Mouse (Mus musculus) midbrain, embryonic 12.5 days (tissue): ENCODE results near the gene Olfr699. TPM values are rescaled to one million over a fixed set of nuclear protein-coding genes. Genes with fewer than 3 reads are reported as not detected.
"Not testable (repeated sequence)": the region's sequence is repeated elsewhere in the genome, so short reads cannot be mapped to it uniquely, and the experiment has no call there.

ENCODE experiments used
- ATAC-seq: fragments of 200-750 bp; cut with Nextera tagmentation; 2 replicates; pipeline ENCODE4 v1.8.0; 2017; ENCODE audit warnings: low read depth, moderate TSS enrichment, moderate library complexity; ENCODE audit not compliant: low FRiP score
- H3K27ac ChIP-seq: fragments of 300-500 bp; sonication (generic); replicated peaks from 2 replicates; pipeline ENCODE4 v1.5.1; 2016; ENCODE audit warnings: mild to moderate bottlenecking
- H3K27me3 ChIP-seq: fragments of 300-500 bp; sonication (generic); 2 replicates; pipeline ENCODE4 v1.6.1; 2016; ENCODE audit warnings: mild to moderate bottlenecking
- H3K36me3 ChIP-seq: fragments of 300-500 bp; sonication (generic); 2 replicates; pipeline ENCODE4 v1.6.1; 2016
- H3K4me1 ChIP-seq: fragments of 300-500 bp; sonication (generic); 2 replicates; pipeline ENCODE4 v1.6.1; 2016
- H3K4me2 ChIP-seq: fragments of 300-500 bp; sonication (generic); replicated peaks from 2 replicates; pipeline ENCODE4 v1.6.1; 2016; ENCODE audit warnings: mild to moderate bottlenecking, moderate library complexity
- H3K4me3 ChIP-seq: fragments of 300-500 bp; sonication (generic); 2 replicates; pipeline ENCODE4 v1.5.1; 2016; ENCODE audit warnings: mild to moderate bottlenecking
- H3K9ac ChIP-seq: fragments of 300-500 bp; sonication (generic); replicated peaks from 2 replicates; pipeline ENCODE4 v1.6.1; 2016; ENCODE audit warnings: mild to moderate bottlenecking, moderate library complexity
- H3K9me3 ChIP-seq: fragments of 300-500 bp; sonication (generic); 2 replicates; pipeline ENCODE4 v1.6.1; 2016; ENCODE audit warnings: mild to moderate bottlenecking
- WGBS: fragments of 180-500 bp; shearing (Covaris S2); methylation state at CpG from one replicate; pipeline ENCODE4 v1.1.7; 2016; 5-methylcytosine and 5-hydroxymethylcytosine counted together
- polyA plus RNA-seq: library from polyadenylated mRNA; unstranded; fragments of >200 nt; fragmentation: Nextera tagmentation; extraction: Ambion mirVana; gene quantifications from 2 replicates; pipeline ENCODE4 v1.2.1, GENCODE M21; 2016

Olfr699 gene
- not detected in 2 replicates for polyA plus RNA-seq

DNA sequence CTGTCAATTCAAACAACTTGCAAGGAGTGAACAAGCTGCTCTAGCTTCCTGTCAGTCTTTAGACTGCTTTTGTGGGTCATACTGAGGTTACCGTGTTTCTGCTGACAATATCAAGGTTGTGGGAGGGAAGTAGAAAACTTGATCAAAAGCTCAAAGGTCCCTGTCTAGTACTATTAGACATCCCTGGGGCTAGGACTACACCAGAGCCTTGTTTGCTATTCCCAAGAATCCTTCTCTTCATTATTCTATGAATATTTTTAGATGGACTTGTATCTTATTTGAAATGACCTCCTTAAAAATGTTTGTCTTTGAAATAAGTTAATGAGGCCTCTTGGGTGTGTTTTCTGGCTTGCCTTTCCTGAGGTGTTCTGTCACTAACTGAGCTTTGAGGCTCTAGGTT is at the start of gene Olfr699:
Gene Olfr699, minus strand, starts transcription at position 101 of the 400 bp plus-strand sequence.
- ATAC-seq: no peak
- Histone ChIP-seq H3K27ac (no peak within 1 kb of the TSS), H3K4me2 (no peak within 1 kb of the TSS), H3K36me3 (no peaks in the 10 kb centered on the region), H3K4me3 (no peak within 1 kb of the TSS), H3K4me1 (no peaks in the 10 kb centered on the region), H3K9me3 (no peaks in the 10 kb centered on the region), H3K9ac (no peak within 1 kb of the TSS), H3K27me3 (no peaks in the 10 kb centered on the region)
- 95% methylated on average over 1 of the region's 1 CpGs for WGBS

DNA sequence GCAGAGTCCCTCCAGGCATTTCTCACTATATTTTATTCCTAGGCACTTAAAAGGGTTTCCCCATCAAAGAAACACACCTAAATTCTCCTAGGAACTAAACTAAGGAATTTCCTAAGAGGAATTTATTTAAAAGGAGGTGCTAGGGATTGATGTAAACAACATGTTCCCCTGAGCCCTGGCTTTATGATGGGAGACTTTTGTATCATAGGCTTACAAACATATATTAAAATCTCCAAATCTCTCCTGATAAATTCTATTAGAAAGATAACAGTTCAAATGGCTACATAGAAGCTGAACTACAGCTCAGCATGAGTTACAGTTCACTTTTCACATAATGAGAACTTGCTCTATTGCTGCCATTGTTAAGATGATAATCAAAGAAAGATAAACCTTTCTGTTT is 40.8 kb upstream of the Olfr699 start, which contains the start of gene Olfr702:
Gene Olfr702, minus strand, starts transcription at position 101 of the 400 bp plus-strand sequence.
- Histone ChIP-seq H3K9me3 (no peaks in the 10 kb centered on the region), H3K4me3 (no peak within 1 kb of the TSS), H3K27ac (no peak within 1 kb of the TSS), H3K9ac (no peak within 1 kb of the TSS), H3K4me1 (no peaks in the 10 kb centered on the region), H3K27me3 (no peaks in the 10 kb centered on the region), H3K36me3 (no peaks in the 10 kb centered on the region), H3K4me2 (no peak within 1 kb of the TSS)
- ATAC-seq: no peak

DNA sequence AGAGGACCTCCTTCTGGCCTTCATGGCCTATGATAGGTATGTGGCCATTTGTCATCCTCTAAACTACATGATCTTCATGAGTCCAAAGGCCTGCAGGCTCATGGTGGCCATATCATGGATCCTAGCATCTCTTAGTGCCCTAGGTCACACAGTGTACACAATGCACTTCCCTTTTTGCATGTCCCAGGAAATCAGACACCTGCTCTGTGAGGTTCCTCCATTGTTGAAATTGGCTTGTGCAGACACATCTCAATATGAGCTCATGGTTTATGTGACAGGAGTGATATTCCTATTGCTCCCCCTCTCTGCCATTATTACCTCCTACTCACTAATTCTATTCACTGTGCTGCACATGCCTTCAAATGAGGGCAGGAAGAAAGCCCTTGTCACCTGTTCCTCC is 25.4 kb upstream of the Olfr699 start:
- no peak overlapping the region for H3K4me2 ChIP-seq
- H3K27ac ChIP-seq: no peak overlapping the region
- H3K4me3 ChIP-seq: no peak overlapping the region
- no peaks in the 10 kb centered on the region for H3K9me3 ChIP-seq
- no peak overlapping the region for H3K9ac ChIP-seq
- no peak for ATAC-seq
- no peaks in the 10 kb centered on the region for H3K36me3 ChIP-seq
- no peaks in the 10 kb centered on the region for H3K4me1 ChIP-seq
- no peaks in the 10 kb centered on the region for H3K27me3 ChIP-seq

DNA sequence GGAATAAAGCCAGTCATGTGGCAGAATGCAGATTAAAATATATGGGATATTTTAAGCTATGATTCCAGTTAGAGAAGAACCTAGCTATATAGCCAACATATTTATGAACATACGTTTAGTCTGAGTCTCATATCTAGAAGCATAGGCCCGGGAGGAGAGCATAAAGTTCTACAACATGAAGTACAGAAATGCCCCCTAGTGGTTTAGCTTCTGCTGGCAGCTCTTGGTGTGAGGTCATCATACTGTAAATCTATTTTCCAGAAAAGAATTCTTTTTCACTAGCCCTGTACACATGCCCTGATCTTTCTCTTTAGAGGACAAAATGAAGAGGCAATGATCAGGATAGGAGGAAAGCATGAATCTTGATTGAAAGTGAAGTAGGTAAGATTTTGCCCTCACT is 22.8 kb upstream of the Olfr699 start:
- ATAC-seq: no peak
- Histone ChIP-seq H3K4me1 (no peaks in the 10 kb centered on the region), H3K9ac (no peak overlapping the region), H3K27me3 (no peaks in the 10 kb centered on the region), H3K9me3 (no peaks in the 10 kb centered on the region), H3K4me2 (no peak overlapping the region), H3K36me3 (no peaks in the 10 kb centered on the region), H3K27ac (no peak overlapping the region), H3K4me3 (no peak overlapping the region)
- WGBS: 74% methylated on average over 2 of the region's 2 CpGs

DNA sequence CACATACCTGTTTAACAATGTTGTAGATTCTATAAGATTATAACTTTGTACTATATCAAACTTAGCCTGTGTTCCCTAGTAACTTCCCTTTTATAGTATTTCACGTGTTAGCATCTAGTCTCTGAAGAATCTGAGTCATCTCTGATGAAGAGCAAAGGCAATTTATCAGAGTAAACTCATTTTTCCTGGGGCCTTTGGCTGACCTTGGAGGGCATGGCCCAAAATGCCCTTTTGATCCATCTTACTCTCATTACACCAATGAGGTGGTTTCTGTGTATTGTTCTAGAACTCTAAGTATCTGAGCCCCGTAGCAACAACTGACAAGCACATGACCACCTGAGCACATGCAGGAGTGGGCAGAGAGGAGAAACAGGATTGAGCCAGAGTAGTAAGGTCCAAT is 20.8 kb upstream of the Olfr699 start, which contains the start of gene Olfr701:
Gene Olfr701, plus strand, starts transcription at position 301 of the 400 bp plus-strand sequence.
- Histone ChIP-seq H3K27me3 (no peaks in the 10 kb centered on the region), H3K4me2 (no peak within 1 kb of the TSS), H3K27ac (no peak within 1 kb of the TSS), H3K9ac (no peak within 1 kb of the TSS), H3K9me3 (no peaks in the 10 kb centered on the region), H3K4me1 (no peaks in the 10 kb centered on the region), H3K36me3 (no peaks in the 10 kb centered on the region), H3K4me3 (no peak within 1 kb of the TSS)
- 77% methylated on average over 2 of the region's 2 CpGs for WGBS
- ATAC-seq: no peak

DNA sequence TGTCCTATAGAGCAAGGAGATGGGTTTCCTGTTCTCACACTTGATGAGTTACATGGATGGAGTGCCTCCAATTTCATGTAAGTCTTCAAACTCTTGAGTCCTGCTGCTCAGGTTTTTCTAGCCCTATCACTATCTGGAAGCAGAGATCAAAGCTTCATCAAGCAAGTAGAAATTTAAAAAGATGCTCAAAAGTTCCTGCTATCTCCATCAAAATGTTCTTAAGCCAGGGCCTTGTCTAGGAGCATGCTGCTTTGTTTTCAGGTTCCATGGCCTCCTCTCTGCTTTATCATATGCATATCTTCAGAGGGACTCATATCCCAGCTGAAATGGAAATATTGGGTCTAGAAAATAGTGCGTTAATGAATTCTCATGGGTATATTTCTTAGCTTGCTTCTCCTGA is 15.7 kb upstream of the Olfr699 start, which contains the start of gene Olfr700:
Gene Olfr700, minus strand, starts transcription at position 101 of the 400 bp plus-strand sequence.
- H3K27me3 ChIP-seq: no peaks in the 10 kb centered on the region
- H3K4me1 ChIP-seq: no peaks in the 10 kb centered on the region
- 86% methylated on average over 1 of the region's 1 CpGs for WGBS
- no peak within 1 kb of the TSS for H3K4me2 ChIP-seq
- H3K36me3 ChIP-seq: no peaks in the 10 kb centered on the region
- ATAC-seq: no peak
- no peak within 1 kb of the TSS for H3K27ac ChIP-seq
- H3K4me3 ChIP-seq: no peak within 1 kb of the TSS
- no peaks in the 10 kb centered on the region for H3K9me3 ChIP-seq
- H3K9ac ChIP-seq: no peak within 1 kb of the TSS

DNA sequence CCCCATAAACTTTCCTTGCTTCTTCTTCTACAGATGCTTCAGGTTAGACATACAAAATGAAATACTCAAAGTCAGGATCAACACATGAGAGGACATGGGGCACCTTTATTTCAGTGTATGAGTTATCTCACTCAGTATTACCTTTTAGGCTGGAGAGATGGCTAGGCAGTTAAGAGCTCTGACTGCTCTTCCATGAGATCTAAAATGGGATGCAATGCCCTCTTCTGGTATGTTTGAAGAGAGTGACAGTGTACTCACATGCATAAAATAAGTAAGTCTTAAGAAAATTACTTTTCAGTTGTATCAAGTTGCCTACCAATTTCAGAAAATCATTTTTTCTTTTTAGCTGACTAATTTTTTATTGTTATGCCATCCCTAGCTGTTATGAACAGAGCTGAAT is 4.7 kb downstream of the Olfr699 start:
- no peak overlapping the region for H3K27ac ChIP-seq
- H3K9ac ChIP-seq: no peak overlapping the region
- no peaks in the 10 kb centered on the region for H3K9me3 ChIP-seq
- H3K4me2 ChIP-seq: no peak overlapping the region
- no peaks in the 10 kb centered on the region for H3K27me3 ChIP-seq
- H3K36me3 ChIP-seq: no peaks in the 10 kb centered on the region
- no peak overlapping the region for H3K4me3 ChIP-seq
- no peak for ATAC-seq
- H3K4me1 ChIP-seq: no peaks in the 10 kb centered on the region

DNA sequence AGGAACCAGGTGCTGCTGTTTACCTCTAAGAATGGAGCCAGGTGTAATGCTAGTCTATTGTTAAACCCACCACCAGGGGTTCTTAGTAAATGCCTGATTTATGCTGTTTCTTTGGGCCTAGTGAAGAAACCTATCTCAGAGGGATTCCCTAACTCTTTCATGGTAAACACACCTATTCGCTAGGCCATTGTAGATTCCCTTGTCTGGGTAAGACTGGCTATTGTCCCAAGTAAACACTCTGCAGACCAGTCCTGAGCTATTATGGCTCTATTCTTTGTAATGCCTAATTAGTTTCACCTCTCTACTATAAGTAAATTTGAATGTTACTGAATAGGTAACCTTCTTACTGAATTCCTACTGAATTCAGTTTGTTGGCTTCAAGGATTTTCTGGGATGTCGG is 32.0 kb downstream of the Olfr699 start:
- H3K27ac ChIP-seq, H3K4me1 ChIP-seq, H3K27me3 ChIP-seq, ATAC-seq, H3K4me3 ChIP-seq, H3K36me3 ChIP-seq, H3K4me2 ChIP-seq, H3K9me3 ChIP-seq, H3K9ac ChIP-seq: not testable (repeated sequence)
- 92% methylated on average over 2 of the region's 2 CpGs for WGBS

DNA sequence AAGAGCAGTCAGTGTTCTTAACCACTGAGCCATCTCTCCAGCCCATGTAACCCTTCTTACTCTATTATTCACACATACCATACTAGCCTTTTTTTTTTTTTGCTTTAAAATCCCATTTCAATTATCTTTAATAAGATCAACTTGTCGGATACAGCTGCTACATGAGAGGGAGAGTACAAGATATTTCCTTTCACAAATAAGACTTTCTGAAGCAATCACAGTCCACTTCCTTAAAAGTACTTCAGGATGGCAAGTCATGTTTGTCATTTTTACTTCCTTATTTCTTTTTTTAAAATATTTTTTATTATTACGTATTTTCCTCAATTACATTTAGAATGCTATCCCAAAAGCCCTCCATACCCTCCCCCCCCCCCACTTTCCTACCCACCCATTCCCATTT is 34.2 kb downstream of the Olfr699 start:
- H3K9me3 ChIP-seq: no peaks in the 10 kb centered on the region
- no peak overlapping the region for H3K9ac ChIP-seq
- H3K4me3 ChIP-seq: no peak overlapping the region
- no peaks in the 10 kb centered on the region for H3K27me3 ChIP-seq
- H3K4me1 ChIP-seq: no peaks in the 10 kb centered on the region
- no peak for ATAC-seq
- H3K36me3 ChIP-seq: no peaks in the 10 kb centered on the region
- 90% methylated on average over 2 of the region's 2 CpGs for WGBS
- H3K4me2 ChIP-seq: no peak overlapping the region
- no peak overlapping the region for H3K27ac ChIP-seq

DNA sequence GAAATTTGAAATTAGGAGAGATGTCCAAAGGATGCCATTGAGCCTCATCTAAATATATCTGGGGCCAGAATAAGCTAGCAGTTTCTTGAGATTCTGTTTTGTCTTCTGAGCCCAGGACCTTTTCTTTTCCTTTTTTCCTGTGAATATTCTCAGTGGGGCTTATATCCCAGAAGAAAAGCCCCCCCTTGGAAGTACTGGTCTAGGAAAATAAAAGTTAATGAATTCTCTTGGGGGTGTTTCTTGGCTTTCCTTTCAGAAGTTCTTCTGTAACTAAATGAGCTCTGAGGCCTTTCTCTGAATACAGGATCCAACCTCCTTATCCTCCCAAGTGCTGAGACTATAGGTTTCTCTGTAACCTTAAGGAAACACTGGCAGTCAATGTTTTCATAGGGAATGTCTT is 37.7 kb downstream of the Olfr699 start, which contains the start of gene Olfr698:
Gene Olfr698, minus strand, starts transcription at position 101 of the 400 bp plus-strand sequence.
- Histone ChIP-seq H3K27ac (no peak within 1 kb of the TSS), H3K4me3 (no peak within 1 kb of the TSS), H3K4me2 (no peak within 1 kb of the TSS), H3K27me3 (no peaks in the 10 kb centered on the region), H3K9ac (no peak within 1 kb of the TSS), H3K36me3 (no peaks in the 10 kb centered on the region), H3K4me1 (no peaks in the 10 kb centered on the region), H3K9me3 (no peaks in the 10 kb centered on the region)
- no peak for ATAC-seq

DNA sequence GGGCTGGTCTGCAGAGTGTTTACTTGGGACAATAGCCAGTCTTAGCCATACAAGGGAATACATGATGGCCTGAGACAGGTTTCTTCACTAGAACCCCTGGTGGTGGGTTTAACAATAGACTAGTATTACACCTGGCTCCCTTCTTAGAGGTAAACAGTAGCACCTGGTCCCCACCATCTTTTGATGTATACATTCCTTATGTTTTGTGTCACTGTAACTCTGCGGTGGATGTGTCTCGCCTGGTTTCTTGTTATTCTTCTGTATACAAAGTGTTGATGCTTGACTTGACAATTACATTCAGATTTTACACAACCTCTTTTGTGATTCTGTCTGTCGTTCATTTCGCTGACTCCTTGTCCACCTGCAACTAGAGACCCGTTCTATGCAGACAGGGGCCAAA is 47.2 kb downstream of the Olfr699 start:
- no peak overlapping the region for H3K4me2 ChIP-seq
- 91% methylated on average over 5 of the region's 5 CpGs for WGBS
- H3K27ac ChIP-seq: no peak overlapping the region
- no peaks in the 10 kb centered on the region for H3K27me3 ChIP-seq
- no peak overlapping the region for H3K4me3 ChIP-seq
- H3K9ac ChIP-seq: no peak overlapping the region
- H3K36me3 ChIP-seq: no peaks in the 10 kb centered on the region
- no peak for ATAC-seq
- H3K4me1 ChIP-seq: no peaks in the 10 kb centered on the region
- no peaks in the 10 kb centered on the region for H3K9me3 ChIP-seq

DNA sequence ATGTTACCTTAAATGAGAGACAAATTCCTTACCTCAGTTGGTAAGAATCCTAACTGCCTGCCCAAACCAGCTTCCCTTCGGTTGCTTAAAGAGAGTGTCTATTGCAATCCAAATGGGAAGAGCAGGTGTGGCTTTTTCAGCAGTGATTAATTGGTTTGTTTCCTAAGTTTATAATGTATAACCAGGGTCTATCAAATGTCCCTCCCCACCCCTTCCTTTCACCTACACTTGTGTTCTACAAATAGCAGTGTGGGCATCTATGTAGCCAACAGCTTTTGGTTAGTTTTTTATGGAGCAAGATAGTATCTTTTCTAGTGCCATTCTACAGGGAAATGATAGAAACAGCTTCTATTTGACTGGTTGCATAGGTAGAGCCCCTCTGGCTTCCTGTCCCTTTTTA is 50.7 kb downstream of the Olfr699 start, which contains the start of gene Olfr697:
Gene Olfr697, minus strand, starts transcription at position 101 of the 400 bp plus-strand sequence.
- no peak within 1 kb of the TSS for H3K4me2 ChIP-seq
- H3K9me3 ChIP-seq: no peaks in the 10 kb centered on the region
- no peaks in the 10 kb centered on the region for H3K36me3 ChIP-seq
- no peak for ATAC-seq
- no peak within 1 kb of the TSS for H3K9ac ChIP-seq
- H3K27ac ChIP-seq: no peak within 1 kb of the TSS
- H3K4me1 ChIP-seq: no peaks in the 10 kb centered on the region
- WGBS: 96% methylated on average over 1 of the region's 1 CpGs
- H3K4me3 ChIP-seq: no peak within 1 kb of the TSS
- no peaks in the 10 kb centered on the region for H3K27me3 ChIP-seq
